Mouse (Mus musculus) spleen, embryonic (tissue): ENCODE data around the gene Rps6ka6.

ENCODE experiments used
- CTCF ChIA-PET: fragments of 350-600 bp; sonication (Branson Sonifier 250); formaldehyde crosslinking; loops from one replicate; lab custom pipeline; 2022; lab: Charles Lee

The Rps6ka6 gene

DNA sequence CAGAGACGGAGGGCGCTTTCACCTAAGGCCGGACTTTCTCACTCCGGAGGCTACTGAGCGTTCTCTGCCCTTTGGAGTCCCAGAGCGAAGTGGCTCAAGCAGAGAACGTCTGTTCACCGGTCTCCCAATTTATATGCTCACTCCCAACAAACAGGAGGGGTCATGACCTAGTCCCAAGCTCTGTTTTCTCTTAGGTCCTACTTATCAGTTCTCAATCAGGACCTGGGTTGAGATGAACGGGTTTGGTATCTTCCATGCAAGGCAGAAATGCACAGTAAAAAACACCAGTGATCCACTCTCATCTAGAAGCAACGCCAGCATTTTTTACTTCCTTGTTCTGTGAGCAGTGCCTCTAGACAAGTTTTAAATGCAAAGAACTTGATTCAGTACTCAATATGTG, at the start of gene Rps6ka6:
Gene Rps6ka6 (minus strand): TSS at position 101 of the 400 bp plus-strand sequence.
- CTCF ChIA-PET = interaction anchor here (0.6 kb wide), 1 partner anchor 55 kb away, joined by 8 read pairs; no protein-coding TSS in a partner anchor

DNA sequence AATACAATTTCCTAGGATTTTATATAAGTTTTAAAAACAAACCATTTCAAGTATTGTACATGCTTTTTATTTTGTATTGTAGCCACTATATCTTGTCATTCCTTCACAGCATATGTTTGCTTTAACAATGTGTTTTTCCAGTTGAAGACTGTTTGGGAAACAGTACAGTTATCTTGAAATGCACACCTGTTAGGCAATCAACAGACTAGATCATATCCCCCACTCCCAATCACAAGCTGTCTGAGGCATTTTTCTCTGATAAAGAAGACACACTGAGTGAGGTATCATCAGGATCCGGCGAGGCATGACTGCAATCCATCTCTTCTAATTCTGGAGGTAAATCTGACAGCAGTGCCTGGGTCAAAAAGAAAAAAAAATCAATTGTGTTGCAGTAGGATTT, 39.3 kb upstream of the Rps6ka6 start:
- CTCF ChIA-PET = no interaction called here

GRCm38 (mm10) chrX:111518206-111518605, 19.6 kb downstream of the Rps6ka6 start:
- CTCF ChIA-PET = no interaction called here

GRCm38 (mm10) chrX:111463565-111464093, 74.1 kb downstream of the Rps6ka6 start:
- CTCF ChIA-PET = no interaction called here

DNA sequence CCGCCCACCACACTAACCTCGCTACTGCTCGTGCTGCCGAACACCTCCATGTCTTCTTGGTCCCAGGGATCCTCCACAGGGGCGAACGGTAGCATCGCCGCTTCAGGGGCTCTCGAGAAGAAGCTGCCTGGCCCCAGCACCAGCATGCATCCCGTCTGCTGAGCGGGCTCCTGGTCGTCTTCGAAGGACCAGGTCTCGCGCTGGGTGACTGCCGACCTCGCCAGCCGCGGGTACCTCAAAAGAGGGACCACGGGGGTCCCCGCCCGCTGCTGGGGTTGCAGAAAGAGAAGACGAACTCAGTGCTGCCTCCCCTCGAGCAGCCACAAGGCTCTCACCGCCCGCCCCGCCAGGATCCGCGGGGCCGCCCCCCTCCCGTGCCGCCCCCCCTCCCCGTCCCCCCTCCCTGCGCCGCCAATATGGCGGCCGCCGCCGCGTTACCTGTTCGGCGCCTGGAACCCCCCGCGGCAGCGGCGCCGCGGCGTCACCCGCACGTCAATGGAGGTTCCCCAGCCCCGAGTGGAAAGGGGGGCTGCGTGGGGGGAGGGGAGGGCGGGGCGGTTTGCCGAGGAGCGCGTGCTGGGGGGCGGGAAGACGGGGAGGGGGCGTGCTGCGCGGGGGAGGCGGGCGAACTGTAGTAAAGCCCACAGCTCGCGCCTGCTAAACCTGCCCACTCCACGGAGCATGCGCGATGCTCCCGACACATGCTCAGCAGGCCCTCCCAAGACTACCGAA, 74.8 kb downstream of the Rps6ka6 start:
- CTCF ChIA-PET = no interaction called here

GRCm38 (mm10) chrX:111462495-111462832, 75.3 kb downstream of the Rps6ka6 start:
- CTCF ChIA-PET = no interaction called here

- CTCF ChIA-PET = no interaction called here
These were observed 75.7 kb downstream of the Rps6ka6 start for GRCm38 (mm10) chrX:111462092-111462491.

DNA sequence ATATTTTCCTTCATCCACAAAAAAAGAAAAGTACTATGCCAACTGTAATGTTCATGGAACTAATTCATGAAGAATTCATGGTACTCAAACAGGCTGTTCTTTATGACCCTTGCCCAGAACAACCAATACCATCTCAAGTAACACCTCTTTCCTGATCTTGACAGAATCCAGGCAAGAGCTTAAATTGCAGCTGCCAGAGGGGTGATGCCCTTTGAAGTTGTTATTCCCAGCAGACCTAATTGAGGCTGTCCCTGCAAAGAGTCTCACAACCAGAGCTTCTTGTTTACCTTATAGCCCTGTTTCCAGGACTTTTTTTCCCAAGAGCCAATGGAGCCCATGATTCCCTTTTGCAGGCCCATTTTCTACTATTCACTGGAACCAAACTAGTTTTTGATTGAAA, 77.6 kb downstream of the Rps6ka6 start:
- CTCF ChIA-PET = no interaction called here

GRCm38 (mm10) chrX:111436571-111436970, 101.2 kb downstream of the Rps6ka6 start:
- CTCF ChIA-PET = no interaction called here

- CTCF ChIA-PET = no interaction called here
These were observed 123.0 kb downstream of the Rps6ka6 start for GRCm38 (mm10) chrX:111414775-111415174.

GRCm38 (mm10) chrX:111404816-111405215, 132.9 kb downstream of the Rps6ka6 start:
- CTCF ChIA-PET = no interaction called here

GRCm38 (mm10) chrX:111377020-111377419, 160.7 kb downstream of the Rps6ka6 start:
- CTCF ChIA-PET = no interaction called here

DNA sequence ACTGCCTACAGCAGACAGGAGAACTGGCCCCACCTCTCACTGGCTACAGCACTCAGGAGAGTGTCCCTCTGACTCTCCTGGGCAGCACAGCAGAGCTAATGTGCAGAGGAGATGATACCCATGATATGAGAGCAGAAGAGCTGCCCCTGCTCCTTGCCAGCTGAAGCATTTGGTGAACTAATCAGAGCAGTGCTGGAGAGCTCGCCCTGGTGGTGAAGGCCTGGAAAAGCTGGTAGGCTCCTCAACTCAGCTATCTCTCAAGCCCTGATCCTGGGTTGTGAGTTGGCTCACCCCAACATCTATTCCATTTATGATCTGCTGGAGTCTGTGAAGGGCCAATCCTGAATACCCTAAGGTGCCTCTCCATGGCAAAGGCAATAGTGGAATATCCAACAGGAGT, 163.6 kb downstream of the Rps6ka6 start:
- CTCF ChIA-PET = no interaction called here
